Mouse (Mus musculus): ENCODE results near the gene Lrrc37a. TPM values are rescaled to one million over a fixed set of nuclear protein-coding genes. Genes with fewer than 3 reads are reported as not detected.
A peak's percentile ranks its signal among the peaks of the same experiment; 100 is the strongest.
"Not testable (repeated sequence)": the region's sequence is repeated elsewhere in the genome, so short reads cannot be mapped to it uniquely, and the experiment has no call there.

Lrrc37a gene
- polyA plus RNA-seq (2012; rRNA removed), result not detected in 2 replicates

GRCm38 (mm10) chr11:103504497-103504896, at the start of gene Lrrc37a:
Lrrc37a (minus strand) TSS chr11:103504597.
- H3K4me1 ChIP-seq (ENCODE audit: control insufficient read depth, insufficient read depth, low read length), result no peaks in the 10 kb centered on the region
- H3K27ac ChIP-seq (ENCODE audit: insufficient read depth, low read length), result no peak within 1 kb of the TSS
- TF ChIP-seq POLR2A (IDR thresholded peaks at IDR 0.05; ENCODE audit: extremely low read depth, insufficient read depth, low read length) (no peak), CTCF (IDR thresholded peaks at IDR 0.05; ENCODE audit: extremely low read depth, insufficient read depth, low read length) (no peak)
- no peak within 1 kb of the TSS for H3K4me3 ChIP-seq (ENCODE audit: insufficient read depth, low read length)

GRCm38 (mm10) chr11:103534973-103535372, 30.6 kb upstream of the Lrrc37a start:
- not testable (repeated sequence) for H3K27ac ChIP-seq (ENCODE audit: insufficient read depth, low read length); H3K4me3 ChIP-seq (ENCODE audit: insufficient read depth, low read length); H3K4me1 ChIP-seq (ENCODE audit: control insufficient read depth, insufficient read depth, low read length)

GRCm38 (mm10) chr11:103512111-103512510, 7.7 kb upstream of the Lrrc37a start:
- H3K27ac ChIP-seq (ENCODE audit: insufficient read depth, low read length), result no peak overlapping the region
- H3K4me1 ChIP-seq (ENCODE audit: control insufficient read depth, insufficient read depth, low read length), result no peaks in the 10 kb centered on the region
- TF ChIP-seq CTCF (IDR thresholded peaks at IDR 0.05; ENCODE audit: extremely low read depth, insufficient read depth, low read length) (no peak), POLR2A (IDR thresholded peaks at IDR 0.05; ENCODE audit: extremely low read depth, insufficient read depth, low read length) (no peak)
- H3K4me3 ChIP-seq (ENCODE audit: insufficient read depth, low read length), result no peak overlapping the region

- Histone ChIP-seq H3K4me3 (ENCODE audit: insufficient read depth, low read length) (no peak overlapping the region), H3K4me1 (ENCODE audit: control insufficient read depth, insufficient read depth, low read length) (no peaks in the 10 kb centered on the region), H3K27ac (ENCODE audit: insufficient read depth, low read length) (no peak overlapping the region)
- TF ChIP-seq CTCF (IDR thresholded peaks at IDR 0.05; ENCODE audit: extremely low read depth, insufficient read depth, low read length), result peak; percentile 19; the same call in 1 of the 2 replicates
- no peak for TF ChIP-seq POLR2A (IDR thresholded peaks at IDR 0.05; ENCODE audit: extremely low read depth, insufficient read depth, low read length)
Measured at GRCm38 (mm10) chr11:103464443-103464842, 40.0 kb downstream of the Lrrc37a start.

- H3K4me3 ChIP-seq (ENCODE audit: insufficient read depth, low read length), result not testable (repeated sequence)
Measured at GRCm38 (mm10) chr11:103451105-103451504, 53.3 kb downstream of the Lrrc37a start.

GRCm38 (mm10) chr11:103449721-103450120, 54.7 kb downstream of the Lrrc37a start:
- H3K27ac ChIP-seq (ENCODE audit: insufficient read depth, low read length); H3K4me1 ChIP-seq (ENCODE audit: control insufficient read depth, insufficient read depth, low read length); H3K4me3 ChIP-seq (ENCODE audit: insufficient read depth, low read length): not testable (repeated sequence)

More at GRCm38 (mm10) chr11:103451105-103451504, 53.3 kb downstream of the Lrrc37a start:
- H3K4me1 ChIP-seq (ENCODE audit: control insufficient read depth, insufficient read depth, low read length); H3K27ac ChIP-seq (ENCODE audit: insufficient read depth, low read length): not testable (repeated sequence)

GRCm38 (mm10) chr11:103443678-103444077, 60.7 kb downstream of the Lrrc37a start:
- H3K27ac ChIP-seq (ENCODE audit: insufficient read depth, low read length), result no peak overlapping the region
- no peaks in the 10 kb centered on the region for H3K4me1 ChIP-seq (ENCODE audit: control insufficient read depth, insufficient read depth, low read length)
- no peak overlapping the region for H3K4me3 ChIP-seq (ENCODE audit: insufficient read depth, low read length)
- TF ChIP-seq CTCF (IDR thresholded peaks at IDR 0.05; ENCODE audit: extremely low read depth, insufficient read depth, low read length) (no peak), POLR2A (IDR thresholded peaks at IDR 0.05; ENCODE audit: extremely low read depth, insufficient read depth, low read length) (no peak)

GRCm38 (mm10) chr11:103436282-103436681, 68.1 kb downstream of the Lrrc37a start:
- no peak overlapping the region for H3K4me3 ChIP-seq (ENCODE audit: insufficient read depth, low read length)
- TF ChIP-seq POLR2A (IDR thresholded peaks at IDR 0.05; ENCODE audit: extremely low read depth, insufficient read depth, low read length) (no peak), CTCF (IDR thresholded peaks at IDR 0.05; ENCODE audit: extremely low read depth, insufficient read depth, low read length) (no peak)
- H3K4me1 ChIP-seq (ENCODE audit: control insufficient read depth, insufficient read depth, low read length), result no peaks in the 10 kb centered on the region
- no peak overlapping the region for H3K27ac ChIP-seq (ENCODE audit: insufficient read depth, low read length)

GRCm38 (mm10) chr11:103425031-103425430, 79.4 kb downstream of the Lrrc37a start:
- no peaks in the 10 kb centered on the region for H3K4me1 ChIP-seq (ENCODE audit: control insufficient read depth, insufficient read depth, low read length)
- no peak overlapping the region for H3K4me3 ChIP-seq (ENCODE audit: insufficient read depth, low read length)
- TF ChIP-seq POLR2A (IDR thresholded peaks at IDR 0.05; ENCODE audit: extremely low read depth, insufficient read depth, low read length), result no peak
- TF ChIP-seq CTCF (IDR thresholded peaks at IDR 0.05; ENCODE audit: extremely low read depth, insufficient read depth, low read length), result no peak
- H3K27ac ChIP-seq (ENCODE audit: insufficient read depth, low read length), result no peak overlapping the region

GRCm38 (mm10) chr11:103419667-103420066, 84.7 kb downstream of the Lrrc37a start:
- H3K4me1 ChIP-seq (ENCODE audit: control insufficient read depth, insufficient read depth, low read length), result no peaks in the 10 kb centered on the region
- no peak overlapping the region for H3K4me3 ChIP-seq (ENCODE audit: insufficient read depth, low read length)
- peak overlapping the region; percentile 48; the same call in 1 of the 2 replicates for H3K27ac ChIP-seq (ENCODE audit: insufficient read depth, low read length)
- TF ChIP-seq CTCF (IDR thresholded peaks at IDR 0.05; ENCODE audit: extremely low read depth, insufficient read depth, low read length) (no peak), POLR2A (IDR thresholded peaks at IDR 0.05; ENCODE audit: extremely low read depth, insufficient read depth, low read length) (no peak)

- no peak overlapping the region for H3K4me3 ChIP-seq (ENCODE audit: insufficient read depth, low read length)
- TF ChIP-seq CTCF (IDR thresholded peaks at IDR 0.05; ENCODE audit: extremely low read depth, insufficient read depth, low read length) (no peak), POLR2A (IDR thresholded peaks at IDR 0.05; ENCODE audit: extremely low read depth, insufficient read depth, low read length) (no peak)
- H3K27ac ChIP-seq (ENCODE audit: insufficient read depth, low read length), result peak overlapping the region; percentile 48; the same call in 1 of the 2 replicates
- no peaks in the 10 kb centered on the region for H3K4me1 ChIP-seq (ENCODE audit: control insufficient read depth, insufficient read depth, low read length)
Measured at GRCm38 (mm10) chr11:103419226-103419625, 85.2 kb downstream of the Lrrc37a start.

Measured in cortical plate, adult 2 months (tissue).